Mouse (Mus musculus) frontal cortex, postnatal 14 days (tissue): ENCODE data around the gene Ubash3b.
A peak's percentile ranks its signal among the peaks of the same experiment; 100 is the strongest.

Experiments used
- DNase-seq, 2 experiments: peaks; one replicate each; pipeline ENCODE4 v3.0.0; 2022; ENCODE audit warnings: low spot score in 2 of 2

Ubash3b gene

DNA sequence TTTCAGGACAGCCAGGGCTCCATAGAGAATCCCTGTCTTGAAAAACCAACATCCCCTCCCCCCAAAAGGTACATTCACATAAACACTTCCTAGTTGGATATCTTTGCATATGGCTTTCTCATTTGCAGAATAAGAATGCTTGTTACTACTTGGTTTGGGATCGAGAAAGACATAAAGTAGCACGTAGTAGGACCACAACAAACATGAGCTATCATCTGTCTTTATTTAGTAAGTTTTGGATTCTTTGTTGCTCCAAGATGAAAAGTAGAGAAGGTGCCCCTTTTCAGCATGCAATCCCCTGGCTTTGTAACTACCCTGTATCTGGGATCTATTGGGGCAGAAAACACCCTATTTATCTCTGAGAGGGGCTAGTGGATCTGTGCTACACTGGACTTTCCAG lies 25.2 kb downstream of the Ubash3b start:
- DNase-seq = no peak

DNA sequence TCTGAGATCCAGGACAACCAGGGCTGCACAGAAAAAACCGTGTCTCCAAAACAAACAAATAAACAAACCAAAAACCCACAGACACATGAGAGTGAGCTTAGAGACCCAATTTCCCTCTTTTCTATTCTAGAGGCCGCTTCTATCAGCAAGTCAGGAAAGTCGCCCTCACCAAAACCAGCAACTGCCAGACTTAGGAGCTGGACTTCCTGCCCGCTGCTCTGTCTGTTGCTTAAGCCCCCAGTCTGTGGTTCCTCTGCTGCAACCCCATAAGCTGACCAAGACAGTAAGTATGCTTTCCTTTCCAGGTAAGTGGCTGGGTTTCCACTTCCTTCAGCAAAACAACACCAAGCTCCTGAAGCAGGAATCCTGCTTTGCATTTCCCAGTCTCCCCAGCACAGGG lies 26.6 kb downstream of the Ubash3b start:
- no peak for DNase-seq

DNA sequence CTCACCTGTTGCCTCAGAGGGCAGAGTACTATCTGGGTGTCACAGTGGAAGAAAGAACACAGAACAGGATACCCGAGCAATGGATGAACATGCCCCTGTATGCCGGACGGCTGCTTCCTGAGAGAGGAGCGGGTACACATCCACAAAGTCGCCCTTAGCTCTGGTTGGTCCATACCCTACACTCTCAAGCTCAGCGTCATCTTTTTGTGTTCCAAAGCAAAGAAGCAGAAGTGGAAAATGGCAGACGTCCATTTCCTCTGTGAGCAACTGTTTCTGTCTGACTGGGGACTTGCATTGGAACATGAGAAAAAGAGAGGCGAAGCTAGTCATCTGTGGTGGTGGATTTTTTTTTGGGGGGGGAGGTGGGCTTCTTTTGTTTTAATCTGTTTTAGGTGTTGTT lies 30.9 kb downstream of the Ubash3b start:
- no peak for DNase-seq

DNA sequence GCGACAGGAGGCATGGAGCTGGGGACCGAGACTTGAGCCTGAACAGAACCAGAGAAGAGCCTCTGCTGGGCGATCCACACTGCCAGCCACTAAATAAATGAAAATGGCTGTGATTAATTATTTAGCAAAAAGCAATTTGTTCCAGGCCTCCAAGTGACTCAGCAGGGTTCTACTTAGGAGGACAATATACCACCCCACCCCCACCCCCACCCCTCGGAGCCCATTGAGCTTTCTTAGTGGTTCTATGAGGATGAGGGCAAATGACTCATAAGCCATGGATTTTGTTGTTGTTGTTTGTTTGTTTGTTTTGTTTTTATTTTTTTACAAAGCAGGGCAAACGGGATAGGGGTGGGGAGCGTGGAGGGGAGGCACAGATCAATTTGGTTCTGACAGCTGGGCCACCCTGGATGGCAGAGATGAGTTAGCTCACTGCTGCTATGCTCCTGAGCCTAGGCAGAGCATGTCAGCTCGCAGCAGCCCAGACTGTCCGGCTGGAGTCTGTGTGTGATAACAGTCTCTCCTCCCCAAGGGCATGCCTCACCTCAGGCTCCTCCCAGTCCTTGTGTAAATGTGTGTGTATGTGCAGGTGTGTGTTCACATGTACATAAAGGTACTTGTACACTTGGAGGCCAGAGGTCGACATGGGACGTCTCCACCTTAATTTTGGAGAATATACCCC lies 31.6 kb downstream of the Ubash3b start:
- no peak for DNase-seq

DNA sequence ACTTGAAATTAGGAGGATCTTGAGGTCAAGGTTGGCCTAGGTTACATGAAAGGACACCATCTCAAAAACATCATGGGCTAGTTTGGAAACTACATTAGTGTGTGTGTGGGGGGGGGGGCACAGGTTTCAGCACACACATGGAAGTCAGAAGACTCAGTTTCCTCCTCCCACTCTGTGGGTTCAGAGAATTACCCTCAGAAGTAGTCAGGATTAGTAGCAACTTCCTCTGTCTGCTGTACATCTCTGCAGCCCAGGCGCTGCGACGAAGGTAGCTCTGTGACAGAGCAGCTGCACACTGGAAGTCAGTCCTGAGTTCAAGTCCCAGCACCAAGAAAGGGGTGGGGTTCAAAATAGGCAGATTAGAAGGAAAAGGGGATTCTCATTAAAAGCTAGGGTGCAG lies 32.2 kb downstream of the Ubash3b start:
- no peak for DNase-seq

DNA sequence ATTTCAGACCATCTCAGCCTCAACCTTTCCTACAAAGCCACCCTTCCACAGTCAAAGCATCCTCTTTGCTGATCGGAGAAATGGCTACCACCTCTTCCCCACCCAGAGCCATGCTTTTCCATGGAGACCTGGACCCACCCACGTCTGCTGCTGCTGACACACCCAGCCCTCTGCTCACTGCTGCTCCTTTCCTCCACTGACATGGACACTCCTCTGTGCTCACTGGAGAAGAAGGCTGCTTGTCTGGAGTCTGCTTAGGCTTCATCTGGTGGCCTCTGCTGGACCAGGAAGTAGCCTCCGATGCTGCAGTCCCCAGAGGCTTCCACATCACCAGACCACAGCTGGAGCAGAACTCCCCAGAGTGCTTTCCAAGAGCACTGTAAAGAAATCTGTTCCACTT lies 34.8 kb downstream of the Ubash3b start:
- DNase-seq = no peak

DNA sequence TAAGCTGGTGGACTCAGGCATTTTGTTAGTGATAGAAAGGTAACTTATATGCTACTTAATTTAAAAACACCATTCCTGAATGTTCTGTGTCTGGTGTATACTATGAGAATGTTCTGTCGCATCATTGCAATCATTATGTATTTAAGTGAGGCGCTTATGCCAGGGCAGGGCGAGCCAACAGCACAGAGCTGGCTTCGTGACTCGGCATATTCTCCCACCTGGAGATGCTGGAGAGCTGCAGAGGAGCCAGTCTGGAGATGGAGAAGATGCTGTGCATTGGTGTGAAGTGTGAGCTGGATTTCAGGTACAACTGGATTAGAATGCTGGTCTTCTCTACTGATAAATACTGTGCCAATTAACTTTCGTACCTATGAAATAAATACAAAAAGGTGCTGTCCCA lies 37.2 kb downstream of the Ubash3b start:
- DNase-seq = no peak

DNA sequence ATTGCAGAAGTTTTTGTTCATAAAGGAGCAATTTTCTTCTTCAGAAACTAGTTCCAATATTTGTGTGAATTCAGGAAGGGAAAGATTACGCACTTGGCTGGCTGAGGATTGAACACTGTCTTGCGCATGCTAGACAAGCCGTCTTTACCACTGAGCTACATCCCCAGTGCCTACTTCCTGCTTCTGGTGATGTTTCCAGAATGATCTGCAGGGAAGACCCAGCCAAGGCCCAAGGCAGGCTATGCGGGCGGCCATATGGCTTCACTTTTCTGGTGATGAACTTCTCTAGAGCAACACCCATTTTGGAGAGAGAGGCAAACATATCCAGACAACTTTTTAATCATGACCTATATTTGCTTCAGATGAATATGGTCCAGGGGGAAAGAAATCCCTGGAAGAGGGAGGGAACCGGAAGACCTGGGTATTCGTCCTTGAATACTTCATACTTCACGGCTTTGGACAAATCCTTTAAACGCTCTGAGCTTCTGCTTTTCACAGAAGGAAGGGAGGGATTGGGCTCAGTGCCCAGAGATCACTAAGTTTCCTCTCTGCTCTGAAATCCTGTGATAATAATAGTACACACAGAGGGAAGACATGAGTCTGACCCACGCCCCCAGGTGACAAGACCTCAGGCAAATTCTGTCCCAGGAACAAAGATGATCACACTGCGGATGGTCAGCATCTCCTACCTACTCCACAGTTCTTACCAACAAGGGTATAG lies 38.9 kb downstream of the Ubash3b start:
- DNase-seq = no peak

DNA sequence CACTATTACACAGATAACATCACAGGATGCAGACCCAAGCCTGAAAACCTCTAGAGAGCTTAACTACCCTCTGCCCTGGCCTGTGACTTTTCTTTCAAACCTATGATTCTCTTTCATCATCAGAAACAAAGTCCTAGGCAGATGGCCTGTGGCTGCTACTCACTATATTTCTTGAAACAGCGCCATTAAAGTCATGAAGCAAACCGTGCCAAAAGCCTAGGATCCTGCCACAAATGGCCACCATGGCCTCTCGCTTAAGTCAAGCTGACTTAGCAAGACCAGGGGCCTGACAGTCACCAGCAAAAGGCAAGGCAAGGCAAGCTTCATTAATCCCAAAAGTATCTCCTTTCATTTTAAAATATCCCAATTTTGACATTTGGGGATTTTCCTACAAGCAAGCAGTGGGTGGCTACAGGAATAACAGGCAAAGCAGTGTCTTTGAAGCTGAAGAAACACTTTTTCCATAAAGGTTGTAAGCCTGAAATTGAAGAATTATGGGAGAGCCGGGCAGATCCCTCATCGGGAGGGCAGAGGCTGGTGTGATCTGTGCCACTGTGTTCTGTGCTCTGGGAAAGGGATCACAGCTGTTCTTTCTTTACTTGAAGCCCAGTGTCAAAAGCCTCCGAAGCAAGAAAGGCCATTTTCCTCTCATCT lies 39.7 kb downstream of the Ubash3b start:
- DNase-seq = no peak

DNA sequence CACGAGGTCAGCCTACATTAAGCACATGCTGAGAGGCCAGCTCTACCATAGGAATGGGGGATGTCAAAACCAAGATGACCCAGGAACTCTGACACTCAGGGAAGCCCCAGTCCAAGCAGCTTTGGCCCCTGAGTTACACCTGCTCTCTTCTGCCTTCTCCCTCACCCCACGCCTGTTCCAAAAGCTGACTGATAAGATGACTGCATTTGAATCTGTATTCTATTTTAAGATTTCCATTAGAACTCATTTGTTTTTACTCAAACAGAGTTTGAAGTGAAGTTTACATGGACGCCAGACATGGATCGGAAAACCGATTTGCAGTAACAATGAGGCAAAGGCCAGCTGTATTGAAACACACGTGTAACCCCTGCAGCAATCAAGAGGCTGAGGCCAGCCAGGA lies 41.5 kb downstream of the Ubash3b start:
- DNase-seq = no peak

DNA sequence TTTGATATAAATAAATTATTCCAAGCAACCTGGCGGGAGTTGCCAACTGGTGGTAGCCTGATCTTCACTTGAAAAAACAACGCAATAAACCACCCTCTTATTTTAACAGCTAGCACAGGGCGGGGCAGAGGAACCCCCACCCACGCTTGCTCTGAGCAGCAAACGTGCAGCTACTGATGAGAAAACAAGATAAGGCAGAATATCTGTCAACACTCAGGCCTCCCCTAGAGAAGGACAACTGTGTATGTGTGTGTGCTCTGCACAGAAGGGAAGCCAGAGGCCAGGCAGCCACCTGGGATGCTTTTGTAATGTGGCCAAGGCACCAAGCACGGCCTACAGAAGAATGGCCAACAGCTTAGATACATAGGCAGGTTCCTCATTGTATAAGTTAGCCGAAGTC lies 43.4 kb downstream of the Ubash3b start:
- no peak for DNase-seq

DNA sequence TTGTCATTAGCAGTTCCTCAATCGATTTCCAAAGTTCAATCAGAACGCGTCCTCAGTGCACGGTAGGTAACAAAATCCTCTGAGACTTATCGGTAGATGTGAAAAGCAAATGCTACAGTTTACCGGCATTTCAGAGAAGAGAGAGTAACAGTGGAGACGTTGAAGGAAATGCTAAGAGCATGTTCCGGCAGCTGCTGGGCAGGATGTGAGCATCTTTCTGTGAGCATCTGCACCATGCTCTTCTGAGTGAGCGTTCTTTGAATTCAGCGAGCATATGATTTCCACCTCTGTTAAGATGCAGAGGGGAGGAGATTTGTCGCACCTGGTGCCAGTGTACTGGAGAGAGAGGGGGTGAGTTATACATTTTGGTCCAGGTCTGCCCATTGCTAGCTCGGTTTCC lies 45.4 kb downstream of the Ubash3b start:
- DNase-seq = no peak

DNA sequence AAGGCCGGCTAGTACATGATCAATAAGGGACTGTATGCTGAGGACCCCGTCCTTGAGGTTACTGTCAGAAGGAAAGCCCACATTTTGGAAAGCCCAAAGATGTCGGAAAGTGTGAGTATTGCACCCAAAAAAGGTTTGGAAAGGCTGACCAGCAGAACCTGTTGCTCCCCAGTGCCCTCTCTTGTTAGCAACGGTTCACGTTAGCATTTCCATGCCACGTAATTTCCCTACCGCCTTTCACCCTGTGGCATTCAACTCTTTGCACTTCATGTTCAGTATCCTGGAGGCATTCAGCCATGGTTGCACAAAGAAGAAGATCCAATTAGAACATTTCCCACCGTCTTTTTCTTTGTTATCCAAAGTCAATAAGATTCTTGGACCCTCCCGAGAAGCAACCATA lies 47.1 kb downstream of the Ubash3b start:
- DNase-seq = no peak

DNA sequence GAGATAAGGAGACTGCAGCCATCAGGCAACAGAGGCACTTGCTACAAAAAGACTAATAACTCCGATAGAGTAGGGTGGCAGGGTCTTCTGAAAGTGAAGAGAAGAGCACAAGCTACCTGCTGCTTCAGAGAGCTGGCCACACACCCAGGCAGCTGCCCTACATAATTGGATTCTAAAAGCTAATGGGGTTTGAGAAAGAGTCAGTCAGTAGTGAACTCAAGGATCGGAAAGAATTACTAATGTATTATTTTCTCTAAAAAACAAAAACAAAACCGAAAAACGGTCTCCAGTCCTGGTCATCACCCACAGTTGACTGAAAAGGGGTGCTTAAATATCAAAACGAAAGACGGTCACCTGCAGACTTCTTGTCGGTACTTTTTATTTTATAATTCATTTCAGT lies 51.7 kb downstream of the Ubash3b start:
- DNase-seq = no peak

DNA sequence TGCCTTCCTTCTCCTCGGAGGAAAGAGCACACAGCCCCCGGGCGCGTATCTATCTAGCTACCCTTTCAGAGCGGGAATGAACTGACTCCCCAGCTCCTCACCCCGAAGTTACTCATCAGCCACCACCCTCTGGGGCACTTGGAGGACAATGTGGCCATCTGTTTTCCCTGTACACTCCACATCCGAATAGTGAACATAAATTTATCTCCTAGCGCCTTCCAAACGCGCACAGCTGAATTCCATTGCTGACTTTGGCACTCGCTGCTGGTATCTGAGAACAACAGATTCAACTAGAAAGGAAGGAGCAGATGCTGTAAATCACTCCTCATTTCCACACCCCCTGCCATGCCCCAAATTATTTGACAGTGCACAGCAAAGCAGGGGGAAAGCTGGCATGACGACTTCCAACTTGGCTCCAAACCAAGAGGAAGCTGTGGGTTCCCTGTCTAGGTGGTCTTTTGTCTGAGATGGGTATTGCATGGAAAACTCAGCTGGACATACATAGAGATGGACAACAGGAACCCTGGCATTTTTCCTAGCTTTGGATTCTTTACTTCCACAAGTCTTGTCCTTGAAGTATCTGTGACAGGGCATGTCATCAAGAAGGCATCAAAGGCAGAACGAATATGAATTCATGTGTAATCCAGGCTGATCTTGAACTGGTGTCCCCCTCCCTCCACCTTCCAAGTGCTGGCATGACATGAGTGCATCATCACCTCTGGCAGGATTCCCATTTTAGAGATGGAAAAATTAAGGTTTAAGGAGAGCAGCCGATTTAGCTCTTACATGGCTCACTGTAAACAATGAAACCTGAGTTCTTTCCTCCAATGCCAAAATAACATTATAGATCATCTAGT lies 52.9 kb downstream of the Ubash3b start:
- peak; percentile 41 to 51 for DNase-seq

DNA sequence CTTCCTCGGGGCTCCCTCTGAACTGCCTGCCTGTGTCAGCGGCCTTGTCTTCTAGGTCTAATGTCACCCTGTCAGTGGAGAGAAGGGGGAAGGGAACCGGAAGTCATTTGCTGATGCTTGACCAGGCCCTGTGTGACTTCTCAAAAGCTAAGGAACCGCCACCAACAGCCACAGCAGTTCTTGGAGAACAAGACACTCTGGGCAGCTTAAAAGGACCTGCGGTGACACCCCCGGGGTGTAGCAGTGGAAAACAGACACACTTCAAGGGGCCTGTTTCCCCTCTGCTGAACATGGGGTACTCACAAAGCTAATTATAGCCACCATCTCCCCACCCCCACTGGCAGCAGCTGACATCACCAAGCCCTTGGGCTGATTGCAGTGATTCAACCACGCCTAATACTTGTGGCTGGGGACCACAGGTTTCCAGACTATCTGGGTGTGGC lies 56.3 kb downstream of the Ubash3b start:
- DNase-seq = no peak

DNA sequence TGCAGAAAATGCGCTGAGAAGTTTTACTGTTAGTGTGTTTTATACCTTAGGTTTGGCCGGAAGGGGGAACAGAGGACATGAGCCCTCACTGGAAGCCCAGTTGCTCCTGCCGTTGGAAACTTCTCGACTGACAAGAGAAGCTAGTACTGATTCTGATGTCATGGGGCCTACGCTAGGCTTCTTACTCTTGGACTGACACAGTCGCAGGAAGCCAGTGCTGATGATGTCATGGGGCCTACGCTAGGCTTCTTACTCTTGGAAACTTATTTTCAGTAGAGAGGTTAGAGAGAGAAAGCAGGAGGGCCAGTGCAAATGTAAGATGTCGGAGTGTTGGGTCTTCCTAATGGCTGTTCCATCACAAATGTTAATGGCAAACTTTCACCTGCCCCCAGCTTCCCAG lies 57.8 kb downstream of the Ubash3b start:
- no peak for DNase-seq

DNA sequence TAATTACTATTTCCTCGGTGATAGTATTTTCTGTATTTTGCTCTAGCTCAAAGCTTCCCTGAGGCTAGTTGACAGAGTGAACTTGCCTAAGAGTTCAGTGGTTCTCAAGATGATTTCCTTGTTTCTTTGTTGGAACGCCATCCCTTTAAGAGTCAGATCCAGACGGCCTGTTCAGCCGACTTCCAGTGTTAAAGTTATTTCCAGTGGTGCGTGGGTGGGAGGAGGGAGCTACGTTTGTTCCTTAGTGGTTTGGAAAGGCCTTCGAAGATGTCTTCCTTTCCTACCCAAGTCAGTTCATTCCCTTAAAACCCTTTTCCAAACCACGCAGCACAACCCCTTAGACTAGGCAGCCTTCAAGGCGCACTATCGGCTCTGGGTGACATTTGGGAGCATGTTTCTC lies 58.9 kb downstream of the Ubash3b start:
- DNase-seq = no peak

DNA sequence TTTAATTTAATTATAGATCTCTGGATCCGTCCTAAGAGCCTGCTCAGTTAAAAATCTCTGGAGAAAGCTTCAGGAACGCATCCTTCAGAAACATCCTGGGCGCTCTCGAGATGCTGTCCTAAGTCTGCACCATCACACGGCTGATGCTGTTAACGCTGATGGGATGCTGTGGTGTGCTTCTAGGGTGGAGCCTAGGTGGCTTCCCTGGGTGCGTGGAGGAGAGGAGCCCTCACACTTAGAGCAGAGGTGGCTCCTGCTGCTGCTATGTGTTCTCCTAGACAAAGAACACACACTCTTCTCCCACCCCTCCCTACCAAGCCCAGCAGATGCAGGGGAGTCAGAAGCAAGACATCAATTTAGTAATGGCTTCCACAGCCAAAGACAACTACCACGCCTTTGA lies 61.6 kb downstream of the Ubash3b start:
- no peak for DNase-seq

DNA sequence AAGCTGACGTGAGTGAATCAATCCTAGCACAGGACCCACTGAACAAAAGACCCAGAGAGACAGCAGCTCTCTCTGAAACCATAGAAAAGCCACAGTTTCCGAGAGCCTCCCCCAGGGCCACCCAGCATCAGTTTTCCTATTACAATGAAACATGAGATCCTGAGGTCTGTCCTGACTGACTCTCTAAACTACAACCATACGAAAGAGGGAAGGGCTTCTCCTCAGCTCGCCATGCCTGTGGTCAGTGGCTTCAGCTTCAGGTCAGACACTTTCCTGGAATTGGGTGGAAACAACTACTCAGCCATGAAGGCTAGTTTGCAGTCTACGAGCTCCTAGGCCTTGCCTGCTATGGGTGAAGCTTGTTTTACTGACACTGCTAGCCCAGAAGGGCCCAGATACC lies 62.4 kb downstream of the Ubash3b start:
- DNase-seq = no peak

DNA sequence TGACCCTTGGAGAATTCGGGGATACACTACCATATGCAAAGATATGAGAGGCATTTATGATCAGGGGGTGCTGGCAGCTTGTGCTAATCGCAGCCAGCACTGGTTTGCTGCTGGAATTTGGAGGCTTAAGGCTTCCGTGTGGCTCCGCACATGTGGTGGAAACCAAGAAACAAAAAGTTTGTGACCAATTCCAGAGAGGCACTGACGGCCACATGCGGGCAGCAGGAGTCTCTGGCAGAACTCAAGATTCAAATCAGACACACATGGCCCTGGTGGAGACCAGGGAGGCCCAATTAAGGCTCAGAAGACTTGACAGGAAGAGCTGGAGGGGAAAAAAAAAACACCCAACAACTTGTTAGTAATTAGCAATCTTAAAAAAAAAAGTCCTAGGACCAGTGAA lies 63.4 kb downstream of the Ubash3b start:
- DNase-seq = no peak

DNA sequence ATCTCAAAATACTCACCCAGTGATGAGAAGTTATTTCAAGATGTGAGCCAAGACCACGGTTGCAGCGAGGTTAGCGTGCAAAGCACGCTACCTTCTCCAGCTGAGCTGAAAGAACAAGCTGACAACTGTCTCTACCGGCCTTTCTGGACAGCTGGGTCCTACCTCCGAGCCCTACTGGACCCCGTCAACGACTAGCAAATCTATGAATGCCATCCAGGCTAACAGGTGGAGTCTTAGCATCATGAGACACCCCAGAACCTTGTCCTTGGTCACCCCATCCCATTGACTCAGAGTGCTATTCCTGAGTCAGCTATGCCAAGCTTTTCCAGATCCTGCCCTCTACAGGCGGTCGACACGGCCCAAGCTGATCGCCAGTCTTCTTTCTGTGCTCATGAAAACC lies 69.5 kb downstream of the Ubash3b start:
- no peak for DNase-seq
